Mouse (Mus musculus) Patski (cell line): ENCODE measurements around the gene Krt12. TPM values are rescaled to one million over a fixed set of nuclear protein-coding genes. Genes with fewer than 3 reads are reported as not detected.
A peak's percentile ranks its signal among the peaks of the same experiment; 100 is the strongest.

Source experiments
- ATAC-seq: fragments of 100-300 bp; one replicate; pipeline ENCODE4 v1.8.0; 2021
- CTCF ChIA-PET: fragments of 350-600 bp; sonication (Branson Sonifier 250); formaldehyde crosslinking; loops from one replicate; lab custom pipeline; 2022; ENCODE audit warnings: inconsistent platforms; lab: Charles Lee
- POLR2A ChIA-PET: fragments of 350-600 bp; sonication (Branson Sonifier 250); formaldehyde crosslinking; loops from one replicate; lab custom pipeline; 2022; ENCODE audit warnings: antibody characterized with exemption, inconsistent platforms; lab: Charles Lee
- DNase-seq: peaks from one replicate; pipeline ENCODE4 v3.0.0-alpha.2; 2011; ENCODE audit warnings: low read depth, low spot score
- H3K27me3 ChIP-seq: fragments of 371-371 bp; one replicate; pipeline ENCODE4 v1.5.1; 2021
- CTCF ChIP-seq: fragments of 100-300 bp; IDR thresholded peaks from one replicate; pipeline ENCODE4 v1.5.1; 2021
- in situ Hi-C: fragments of 300-500 bp; cut with MboI; formaldehyde crosslinking; loops from 3 replicates; pipeline ENCODE4 v1.11.1; 2018; ENCODE audit warnings: low pct_unique_long_range_greater_than_20kb, mixed read lengths
- polyA plus RNA-seq: library from polyadenylated mRNA; unstranded; gene quantifications from one replicate; pipeline ENCODE4 v1.2.3, GENCODE M21; 2021

Krt12 gene
- polyA plus RNA-seq, result not detected

- TF ChIP-seq CTCF, result no peak
- in situ Hi-C loops, result no loop called here
- ChIA-PET POLR2A (interaction anchor here (0.7 kb wide), 1 partner anchor 12 kb away, joined by 8 read pairs; no protein-coding TSS in a partner anchor), CTCF (no interaction called here)
- ATAC-seq (no peak), DNase-seq (no peak)
- H3K27me3 ChIP-seq, result no peaks in the 10 kb centered on the region
These were observed at the start of gene Krt12 for GRCm38 (mm10) chr11:99422159-99422558. Gene Krt12 (minus strand): TSS chr11:99422259.

- ATAC-seq (no peak), DNase-seq (no peak)
- ChIA-PET POLR2A (no interaction called here), CTCF (no interaction called here)
- no peaks in the 10 kb centered on the region for H3K27me3 ChIP-seq
- in situ Hi-C loops, result loop anchor here (5.0 kb wide), 3 partner anchors 103 to 703 kb away; no protein-coding TSS in a partner anchor
- TF ChIP-seq CTCF, result no peak
These were observed 47.2 kb upstream of the Krt12 start for GRCm38 (mm10) chr11:99469228-99469627.

GRCm38 (mm10) chr11:99468566-99468965 lies 46.5 kb upstream of the Krt12 start:
- ChIA-PET POLR2A (interaction anchor here (0.6 kb wide), 1 partner anchor 106 kb away, joined by 3 read pairs; no protein-coding TSS in a partner anchor), CTCF (no interaction called here)
- TF ChIP-seq CTCF, result no peak
- ATAC-seq (no peak), DNase-seq (no peak)
- in situ Hi-C loops, result loop anchor here (5.0 kb wide), 3 partner anchors 104 to 704 kb away; no protein-coding TSS in a partner anchor
- H3K27me3 ChIP-seq, result no peaks in the 10 kb centered on the region

- in situ Hi-C loops, result loop anchor here (5.0 kb wide), 3 partner anchors 106 to 706 kb away; no protein-coding TSS in a partner anchor
- no peaks in the 10 kb centered on the region for H3K27me3 ChIP-seq
- no peak for TF ChIP-seq CTCF
- DNase-seq (no peak), ATAC-seq (no peak)
- CTCF ChIA-PET, result interaction anchor here (1.0 to 2.5 kb wide), 2 partner anchors 107 to 703 kb away, joined by 3 to 7 read pairs; no protein-coding TSS in a partner anchor
- POLR2A ChIA-PET, result no interaction called here
These were observed 44.3 kb upstream of the Krt12 start for GRCm38 (mm10) chr11:99466316-99466715.

- no peak for ATAC-seq
- ChIA-PET CTCF (interaction anchor here (1.0 to 2.3 kb wide), 6 partner anchors 52 to 833 kb away, joined by 6 to 14 read pairs (median 9); no protein-coding TSS in a partner anchor), POLR2A (no interaction called here)
- TF ChIP-seq CTCF, result peak; percentile 81
- no peaks in the 10 kb centered on the region for H3K27me3 ChIP-seq
- in situ Hi-C loops, result loop anchor here (5.0 kb wide), 6 partner anchors 53 to 832 kb away; no protein-coding TSS in a partner anchor
- peak; percentile 44 for DNase-seq
These were observed 42.8 kb upstream of the Krt12 start for GRCm38 (mm10) chr11:99464836-99465235.

GRCm38 (mm10) chr11:99463155-99463554 lies 41.1 kb upstream of the Krt12 start:
- no peak for DNase-seq
- peak; percentile 64 for TF ChIP-seq CTCF
- POLR2A ChIA-PET, result no interaction called here
- CTCF ChIA-PET, result interaction anchor here (1.6 to 2.3 kb wide), 6 partner anchors 51 to 835 kb away, joined by 5 to 14 read pairs (median 9); no protein-coding TSS in a partner anchor
- no peak for ATAC-seq
- no peaks in the 10 kb centered on the region for H3K27me3 ChIP-seq
- in situ Hi-C loops, result loop anchor here (5.0 kb wide), 3 partner anchors 51 to 834 kb away; no protein-coding TSS in a partner anchor

- H3K27me3 ChIP-seq, result no peaks in the 10 kb centered on the region
- ChIA-PET POLR2A (no interaction called here), CTCF (interaction anchor here (0.6 kb wide), 1 partner anchor 834 kb away, joined by 3 read pairs; no protein-coding TSS in a partner anchor)
- TF ChIP-seq CTCF, result no peak
- DNase-seq (no peak), ATAC-seq (no peak)
- in situ Hi-C loops, result loop anchor here (5.0 kb wide), 3 partner anchors 49 to 836 kb away; no protein-coding TSS in a partner anchor
These were observed 39.7 kb upstream of the Krt12 start for GRCm38 (mm10) chr11:99461736-99462135.

GRCm38 (mm10) chr11:99458887-99459286 lies 36.8 kb upstream of the Krt12 start:
- POLR2A ChIA-PET, result no interaction called here
- DNase-seq, result no peak
- H3K27me3 ChIP-seq, result no peaks in the 10 kb centered on the region
- in situ Hi-C loops, result no loop called here
- no peak for ATAC-seq
- CTCF ChIA-PET, result interaction anchor here (1.0 kb wide), 1 partner anchor 73 kb away, joined by 3 read pairs; no protein-coding TSS in a partner anchor
- no peak for TF ChIP-seq CTCF

- ChIA-PET CTCF (interaction anchor here (2.0 kb wide), 1 partner anchor 72 kb away, joined by 5 read pairs; no protein-coding TSS in a partner anchor), POLR2A (interaction anchor here (1.0 kb wide), 1 partner anchor 36 kb away, joined by 3 read pairs; no protein-coding TSS in a partner anchor)
- peaks cover 6% of the 10 kb centered on the region for H3K27me3 ChIP-seq
- no peak for TF ChIP-seq CTCF
- in situ Hi-C loops, result no loop called here
- no peak for ATAC-seq
- no peak for DNase-seq
These were observed 32.7 kb upstream of the Krt12 start for GRCm38 (mm10) chr11:99454759-99455158.

- ChIA-PET CTCF (interaction anchor here (2.0 kb wide), 1 partner anchor 72 kb away, joined by 5 read pairs; no protein-coding TSS in a partner anchor), POLR2A (interaction anchor here (1.0 kb wide), 1 partner anchor 35 kb away, joined by 3 read pairs; no protein-coding TSS in a partner anchor)
- DNase-seq (no peak), ATAC-seq (no peak)
- in situ Hi-C loops, result no loop called here
- H3K27me3 ChIP-seq, result peaks cover 6% of the 10 kb centered on the region
- no peak for TF ChIP-seq CTCF
These were observed 32.0 kb upstream of the Krt12 start for GRCm38 (mm10) chr11:99454044-99454443.

GRCm38 (mm10) chr11:99448769-99449168 lies 26.7 kb upstream of the Krt12 start:
- no peak for DNase-seq
- CTCF ChIA-PET, result interaction anchor here (0.9 kb wide), 1 partner anchor 9 kb away, joined by 3 read pairs; no protein-coding TSS in a partner anchor
- ATAC-seq, result no peak
- in situ Hi-C loops, result no loop called here
- H3K27me3 ChIP-seq, result peaks cover 13% of the 10 kb centered on the region
- POLR2A ChIA-PET, result no interaction called here
- TF ChIP-seq CTCF, result no peak
